Mouse (Mus musculus) 416B (cell line): ENCODE data around the gene Snd1.
A peak's percentile ranks its signal among the peaks of the same experiment; 100 is the strongest.

ENCODE experiments used
- DNase-seq: peaks from one replicate; pipeline ENCODE4 v3.0.0; 2011; ENCODE audit warnings: low read depth

Gene Snd1

DNA sequence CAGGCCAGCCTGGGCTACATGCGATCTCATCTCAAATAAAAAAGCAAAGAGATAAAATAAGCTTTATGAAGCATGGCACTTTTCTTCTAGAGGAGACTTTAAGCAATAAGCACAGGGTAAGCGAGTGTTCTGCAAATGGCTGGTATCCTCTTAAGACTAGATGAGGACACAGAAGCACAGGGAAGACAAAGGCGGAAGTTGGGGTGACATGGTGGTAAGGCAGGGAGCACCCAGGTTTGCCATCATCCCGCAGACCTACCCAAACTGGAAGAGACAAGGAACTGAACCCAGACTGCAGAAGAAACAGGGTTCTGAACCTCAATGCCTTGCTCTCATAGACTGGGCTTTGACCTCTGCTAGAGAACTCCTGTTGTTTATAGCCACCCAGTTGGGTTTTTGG, 119.8 kb downstream of the Snd1 start:
- no peak for DNase-seq

DNA sequence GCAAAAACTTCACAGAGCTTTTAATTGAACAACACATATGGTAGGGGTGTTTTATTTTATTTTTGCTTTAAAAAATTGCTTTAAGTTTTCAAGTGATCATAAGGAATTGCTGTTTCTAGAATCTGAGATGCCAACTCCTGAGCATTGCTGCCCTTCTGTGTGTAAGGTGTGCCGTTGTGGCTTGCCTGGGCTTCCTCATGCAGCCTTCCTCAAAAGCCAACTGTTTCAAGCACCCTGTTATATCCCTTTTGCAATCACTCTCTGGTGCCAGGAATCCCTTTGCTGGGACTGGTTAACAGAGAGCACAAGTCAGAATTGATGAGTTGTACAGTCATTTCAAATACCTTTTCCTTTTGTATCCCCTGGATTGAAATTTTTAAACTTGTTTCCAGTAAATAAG, 120.3 kb downstream of the Snd1 start:
- no peak for DNase-seq

- no peak for DNase-seq
Observed at GRCm38 (mm10) chr6:28597266-28597665, 122.3 kb downstream of the Snd1 start.

DNA sequence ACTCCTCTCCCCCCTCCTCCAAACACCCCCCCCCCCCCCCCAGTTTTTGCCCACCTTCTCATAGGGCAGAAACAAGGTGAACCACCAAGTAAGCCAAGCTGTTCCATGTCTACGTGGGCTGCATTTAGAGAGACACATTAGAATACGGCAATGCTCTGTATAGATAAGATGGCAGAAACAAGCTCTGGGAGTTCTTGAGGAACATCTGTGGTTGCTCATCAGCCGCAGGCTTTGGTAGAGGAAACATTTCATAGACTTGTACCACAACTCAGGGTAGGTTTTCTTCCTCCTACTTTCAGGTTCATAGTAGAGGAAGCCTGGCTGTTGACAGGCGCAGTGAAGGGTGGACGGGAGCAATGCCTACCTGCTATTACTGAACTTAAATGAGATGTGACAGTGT, 124.2 kb downstream of the Snd1 start:
- DNase-seq: peak; percentile 73

DNA sequence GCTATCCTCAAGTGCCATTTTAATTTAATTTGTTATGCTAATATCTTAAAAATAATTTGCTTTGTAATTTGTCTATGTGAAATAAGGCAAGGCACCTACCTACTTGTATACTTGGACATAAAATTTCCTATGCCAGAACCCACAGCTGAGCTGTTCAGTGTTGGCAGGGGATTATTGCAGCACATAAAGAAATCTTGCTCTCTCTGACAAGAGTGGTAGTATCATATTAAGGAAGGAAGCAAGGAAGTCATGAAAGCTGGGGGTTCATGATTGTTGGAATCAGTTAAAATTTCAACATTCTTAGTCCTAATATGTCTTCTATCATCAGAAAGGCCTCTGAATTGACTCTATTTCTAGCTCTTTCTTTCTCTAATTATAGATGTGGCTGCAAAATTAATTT, 125.5 kb downstream of the Snd1 start:
- DNase-seq: peak; percentile 84

DNA sequence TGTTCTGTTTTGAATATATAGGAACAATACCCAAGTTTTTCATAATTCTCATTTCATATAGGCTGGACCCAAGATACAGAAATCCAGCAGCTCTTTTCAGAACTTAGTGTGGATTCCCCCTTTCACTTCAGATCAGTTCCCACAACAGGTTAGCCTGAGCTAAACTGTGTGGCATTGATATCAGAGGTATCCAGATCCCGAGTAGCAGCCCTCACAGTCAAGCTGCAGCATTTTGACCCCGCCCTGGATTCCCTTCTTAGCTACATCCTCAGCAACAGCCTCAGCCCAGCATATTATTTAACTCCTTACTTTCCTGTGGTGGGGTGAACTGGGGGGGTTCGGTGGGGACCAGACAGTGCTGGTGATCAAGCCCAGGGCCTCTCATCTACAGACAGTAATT, 128.5 kb downstream of the Snd1 start:
- no peak for DNase-seq

DNA sequence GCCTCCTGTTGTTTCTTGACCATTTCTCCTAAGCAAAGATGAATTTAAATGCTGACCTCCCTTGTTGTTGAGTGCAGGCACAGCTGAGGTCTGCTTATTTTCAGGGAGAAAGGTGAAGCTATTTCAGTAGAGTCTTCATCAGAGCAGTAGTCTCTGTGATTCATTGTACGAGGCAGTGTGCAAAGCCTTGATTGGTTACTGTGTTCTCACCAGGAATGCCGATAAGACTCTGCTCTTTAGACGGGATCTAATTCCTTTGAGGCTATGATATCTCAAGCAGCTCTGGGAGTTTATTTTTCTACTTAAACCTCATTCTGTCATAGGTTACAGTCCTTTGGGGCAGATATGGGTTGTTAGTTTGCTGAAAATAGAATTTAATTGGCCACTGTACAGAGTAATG, 128.9 kb downstream of the Snd1 start:
- no peak for DNase-seq

GRCm38 (mm10) chr6:28609291-28609690, 134.4 kb downstream of the Snd1 start:
- DNase-seq: no peak

DNA sequence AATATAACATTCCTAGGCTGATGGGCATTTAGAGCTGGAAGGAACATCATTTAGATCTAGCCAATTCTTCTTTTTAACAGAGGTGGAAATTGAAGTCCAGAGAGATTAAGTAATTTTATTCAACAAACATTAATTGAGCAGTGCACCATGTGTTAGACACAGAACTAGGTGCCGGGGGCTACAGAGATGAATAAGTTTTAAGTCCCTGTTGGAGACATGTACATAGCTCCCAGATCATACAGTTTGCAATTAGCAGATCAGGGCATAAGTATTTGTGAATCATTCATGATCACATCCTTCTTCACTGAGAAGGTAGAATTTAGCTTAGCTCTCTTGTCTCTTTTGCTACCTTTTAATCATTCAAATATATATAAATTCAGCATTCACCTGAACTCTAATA, 135.2 kb downstream of the Snd1 start:
- DNase-seq: no peak

DNA sequence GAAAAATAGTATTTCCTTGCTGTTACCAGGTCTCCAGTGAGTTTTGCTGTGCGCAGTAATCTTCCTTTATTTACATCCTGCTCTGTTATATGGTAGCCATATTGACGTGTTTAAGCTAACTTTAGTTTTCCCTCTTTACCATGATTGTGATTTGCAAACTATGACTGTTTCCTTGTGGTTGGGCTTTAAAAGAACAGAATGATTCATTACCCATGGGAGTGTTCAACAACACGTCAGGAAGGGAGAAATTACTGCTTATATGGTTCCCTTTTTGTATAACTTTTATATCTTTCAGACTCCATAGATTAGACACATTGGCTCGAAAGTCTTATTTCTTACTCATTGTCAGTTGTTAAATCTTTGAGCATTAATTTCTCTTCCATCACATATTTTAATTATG, 138.5 kb downstream of the Snd1 start:
- DNase-seq: peak; percentile 38

- DNase-seq: no peak
Observed at GRCm38 (mm10) chr6:28614856-28615255, 139.9 kb downstream of the Snd1 start.

- DNase-seq: no peak
Observed at GRCm38 (mm10) chr6:28615408-28615807, 140.5 kb downstream of the Snd1 start.

DNA sequence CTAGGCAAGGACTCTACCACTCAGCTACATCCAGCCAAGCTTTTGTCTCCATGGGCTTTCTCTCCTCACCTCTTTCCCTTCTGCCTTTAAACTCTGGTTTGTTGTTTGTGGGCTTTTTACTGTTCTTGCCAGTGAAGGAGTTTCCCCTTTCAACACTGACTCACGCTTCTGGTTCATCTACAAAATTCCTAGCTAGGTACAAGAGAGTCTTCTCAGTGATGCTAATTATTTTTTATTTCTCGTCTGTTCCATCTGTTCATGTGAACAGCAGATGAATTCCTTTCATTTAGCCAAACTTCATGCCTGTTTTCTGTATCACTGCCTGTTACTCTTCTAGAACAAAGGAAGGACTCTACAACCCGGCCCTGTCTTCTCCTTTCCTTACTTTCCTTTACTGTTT, 141.0 kb downstream of the Snd1 start:
- DNase-seq: no peak

GRCm38 (mm10) chr6:28618299-28618698, 143.4 kb downstream of the Snd1 start:
- DNase-seq: no peak

- DNase-seq: peak; percentile 94
Observed at GRCm38 (mm10) chr6:28618751-28619153, 143.8 kb downstream of the Snd1 start.

DNA sequence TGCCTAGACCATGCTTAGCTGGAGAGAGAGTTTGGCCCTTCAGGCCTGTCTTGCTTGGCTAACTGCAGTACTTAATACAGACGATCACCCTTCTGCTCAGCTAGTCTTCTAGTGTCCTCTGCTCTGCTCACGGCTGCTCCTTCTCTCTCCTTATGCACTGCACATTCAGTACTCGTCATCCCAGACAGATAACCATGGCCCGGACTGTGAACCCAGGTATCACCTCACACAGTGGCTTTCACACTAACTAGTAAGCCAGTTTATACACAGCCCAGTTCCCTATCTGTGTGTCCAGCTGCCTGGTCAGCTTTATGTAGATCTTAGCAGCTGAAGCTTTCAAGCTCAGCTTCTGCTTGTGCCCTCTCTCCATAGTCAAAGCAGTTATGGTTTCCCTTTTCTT, 146.5 kb downstream of the Snd1 start:
- DNase-seq: no peak

- DNase-seq: no peak
Observed at GRCm38 (mm10) chr6:28621961-28622360, 147.0 kb downstream of the Snd1 start.

DNA sequence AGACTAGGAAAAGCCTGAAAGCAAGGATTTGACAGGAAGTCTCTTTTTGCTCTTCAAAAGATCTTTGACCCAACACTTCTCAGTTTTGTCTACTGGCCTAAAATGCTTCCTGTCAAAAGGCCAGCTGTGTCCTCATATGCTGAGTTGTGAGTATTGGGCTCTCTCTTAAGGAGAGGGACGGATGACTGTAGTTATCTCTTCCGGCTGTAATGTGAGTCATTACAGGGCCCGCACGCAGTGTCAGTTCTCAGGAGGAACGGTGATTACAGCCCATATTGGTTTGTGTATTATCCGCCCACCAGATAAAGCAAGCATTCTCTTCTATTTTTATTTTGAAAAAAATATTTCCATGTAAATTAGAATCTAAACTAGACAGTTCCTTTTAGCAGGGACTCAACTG, 147.6 kb downstream of the Snd1 start:
- peak; percentile 93 for DNase-seq

DNA sequence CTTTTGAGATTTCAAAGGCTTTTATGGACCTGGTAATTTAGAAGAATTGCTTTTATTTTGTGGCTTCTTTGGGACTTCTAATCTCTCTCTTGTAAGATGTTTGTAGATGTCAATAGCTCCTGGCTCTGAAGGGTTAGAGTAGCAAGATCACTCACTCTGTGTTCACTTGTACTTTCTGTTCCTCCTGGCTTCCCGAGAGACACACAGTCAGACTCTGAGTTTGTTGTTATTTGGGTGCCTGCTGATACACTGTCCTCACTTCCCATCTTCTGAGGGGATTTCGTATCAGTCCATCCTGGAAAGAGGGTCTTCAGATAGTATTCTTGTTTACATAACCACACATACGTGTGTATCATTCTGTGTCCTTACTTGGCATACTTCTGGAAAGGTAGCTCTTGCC, 148.0 kb downstream of the Snd1 start:
- no peak for DNase-seq

DNA sequence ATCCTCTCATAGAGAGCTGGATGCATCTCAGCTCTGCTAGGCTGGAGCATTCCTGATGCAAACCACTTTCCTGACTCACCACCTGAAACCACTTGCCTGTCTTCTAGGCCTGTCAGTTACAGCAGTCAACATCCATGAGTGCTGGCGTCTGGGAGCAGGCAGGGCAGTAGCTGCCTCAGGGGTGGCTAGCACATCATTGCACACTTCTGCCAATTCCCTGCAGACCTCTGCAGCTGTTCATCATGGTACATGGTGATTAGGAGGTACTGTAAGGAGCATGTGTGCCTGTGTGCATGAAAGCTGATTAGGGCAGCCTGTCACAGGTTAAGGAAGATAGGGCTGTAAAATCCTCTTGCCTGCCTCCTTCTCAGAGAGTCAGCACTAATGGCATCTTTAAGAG, 153.5 kb downstream of the Snd1 start:
- no peak for DNase-seq

DNA sequence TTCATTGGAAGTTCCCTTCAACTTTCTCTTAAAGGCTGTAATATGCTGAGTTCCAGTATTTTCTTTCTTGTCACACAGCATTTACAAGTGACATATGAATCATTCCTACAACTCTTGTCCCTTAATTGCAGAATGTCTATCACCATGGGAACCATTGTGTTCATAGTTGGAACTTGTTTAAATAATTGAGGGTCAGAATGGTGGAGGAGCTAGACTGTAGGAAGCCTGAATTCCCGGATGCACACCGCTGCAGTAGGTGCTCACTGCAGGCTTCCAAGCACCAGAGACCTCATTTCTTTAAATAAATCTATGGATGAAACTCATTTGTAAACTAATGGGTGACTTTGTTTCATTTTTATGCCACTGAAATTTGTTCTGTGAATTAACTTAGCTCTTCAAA, 154.9 kb downstream of the Snd1 start:
- no peak for DNase-seq

GRCm38 (mm10) chr6:28630926-28631325, 156.0 kb downstream of the Snd1 start:
- DNase-seq: no peak

- DNase-seq: no peak
Observed at GRCm38 (mm10) chr6:28633120-28633519, 158.2 kb downstream of the Snd1 start.

GRCm38 (mm10) chr6:28633656-28634055, 158.7 kb downstream of the Snd1 start:
- DNase-seq: no peak

DNA sequence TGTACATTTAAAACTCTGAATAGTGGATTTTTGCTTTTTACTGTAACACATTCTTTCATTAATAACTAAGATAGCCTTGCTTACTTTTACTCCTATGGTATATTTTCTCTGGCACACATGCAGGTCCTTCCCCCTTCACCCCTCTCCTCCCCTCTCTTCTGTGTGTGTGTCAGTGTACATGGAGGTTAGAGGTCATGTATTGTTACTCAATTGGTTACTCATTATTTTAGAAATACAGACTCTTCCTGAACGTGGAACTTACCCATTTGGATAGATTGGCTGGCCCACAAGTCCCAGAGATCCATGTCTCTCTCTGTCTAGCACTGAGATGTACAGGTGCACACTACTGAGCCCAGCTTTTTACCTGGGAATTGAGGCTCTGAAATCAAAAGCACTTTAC, 160.2 kb downstream of the Snd1 start:
- peak; percentile 28 for DNase-seq
